Mouse (Mus musculus): ENCODE results near the gene Gm13090. TPM values are rescaled to one million over a fixed set of nuclear protein-coding genes. Genes with fewer than 3 reads are reported as not detected.

The Gm13090 gene
- polyA plus RNA-seq, 2 experiments, result not detected

DNA sequence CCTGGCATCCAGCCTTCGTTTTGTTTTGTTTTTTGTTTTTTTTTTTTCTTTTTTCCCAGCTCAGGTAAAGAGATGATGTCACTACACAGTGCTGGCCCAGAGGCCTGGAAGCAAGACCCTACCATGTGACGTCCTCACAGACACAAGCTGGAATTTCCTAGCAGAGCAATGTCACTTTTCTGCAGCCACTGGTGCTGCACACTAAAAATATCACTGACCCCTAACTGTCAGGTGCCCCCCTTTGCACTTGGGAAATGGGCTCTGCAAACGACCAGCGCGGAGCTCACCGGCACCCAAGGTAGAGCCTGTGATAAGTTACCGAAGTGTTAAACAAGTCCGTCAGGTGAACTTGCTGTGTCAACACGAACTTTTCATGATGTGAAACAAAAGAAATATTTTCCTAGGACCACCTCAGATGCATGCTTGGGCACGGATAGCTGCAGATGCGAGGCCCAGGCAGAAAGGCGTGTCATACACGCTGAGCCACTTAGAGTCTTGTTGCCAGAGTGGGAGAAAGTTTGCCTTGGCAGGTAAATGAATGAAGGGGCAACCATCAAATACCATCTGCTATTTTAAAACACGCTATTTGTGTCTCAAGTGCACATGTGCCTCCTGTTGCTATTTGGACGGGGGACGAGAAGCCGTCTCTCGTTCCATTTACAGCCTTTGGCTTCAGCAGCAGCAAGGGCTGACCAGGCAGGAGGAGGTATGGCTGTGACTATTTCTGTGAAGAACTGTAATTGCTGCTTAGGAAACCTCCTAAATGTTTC lies 7.1 kb downstream of the Gm13090 start:
- no peak for DNase-seq (ENCODE audit: low spot score)
- no peak for ATAC-seq (ENCODE audit: low FRiP score, low read depth)
- no peak overlapping the region for H3K9ac ChIP-seq (ENCODE audit: low read depth, low read length, severe bottlenecking)
- no peak overlapping the region for H3K4me3 ChIP-seq (replicated peaks; ENCODE audit: low read length)
- H3K4me1 ChIP-seq (ENCODE audit: control insufficient read depth, insufficient read depth, low read length), result peaks cover 6% of the 10 kb centered on the region; the same call in 1 of the 2 replicates
- 67% methylated on average over 18 of the region's 18 CpGs for WGBS
- H3K9me3 ChIP-seq (ENCODE audit: control insufficient read depth, low read length), result no peaks in the 10 kb centered on the region
- H3K36me3 ChIP-seq (ENCODE audit: control insufficient read depth, insufficient read depth, low read length), result no peaks in the 10 kb centered on the region
- H3K4me2 ChIP-seq (replicated peaks; ENCODE audit: low read depth, low read length, severe bottlenecking), result no peak overlapping the region
- H3K27ac ChIP-seq (replicated peaks; ENCODE audit: low read depth, low read length), result no peak overlapping the region
- H3K27me3 ChIP-seq (ENCODE audit: control insufficient read depth, insufficient read depth, low read length), result no peaks in the 10 kb centered on the region
- no peak for TF ChIP-seq POLR2A (IDR thresholded peaks at IDR 0.05; ENCODE audit: borderline replicate concordance, extremely low read depth, insufficient read depth, insufficient read length)

- no peaks in the 10 kb centered on the region for H3K36me3 ChIP-seq (ENCODE audit: control insufficient read depth, insufficient read depth, low read length)
- 87% methylated on average over 11 of the region's 11 CpGs for WGBS
- ATAC-seq (ENCODE audit: low FRiP score, low read depth) (no peak), DNase-seq (ENCODE audit: low spot score) (no peak)
- no peak overlapping the region for H3K4me3 ChIP-seq (replicated peaks; ENCODE audit: low read length)
- H3K4me1 ChIP-seq (ENCODE audit: control insufficient read depth, insufficient read depth, low read length), result peaks cover 6% of the 10 kb centered on the region; the same call in 1 of the 2 replicates
- H3K27ac ChIP-seq (replicated peaks; ENCODE audit: low read depth, low read length), result no peak overlapping the region
- no peaks in the 10 kb centered on the region for H3K27me3 ChIP-seq (ENCODE audit: control insufficient read depth, insufficient read depth, low read length)
- H3K9ac ChIP-seq (ENCODE audit: low read depth, low read length, severe bottlenecking), result no peak overlapping the region
- no peak overlapping the region for H3K4me2 ChIP-seq (replicated peaks; ENCODE audit: low read depth, low read length, severe bottlenecking)
- no peaks in the 10 kb centered on the region for H3K9me3 ChIP-seq (ENCODE audit: control insufficient read depth, low read length)
- TF ChIP-seq POLR2A (IDR thresholded peaks at IDR 0.05; ENCODE audit: borderline replicate concordance, extremely low read depth, insufficient read depth, insufficient read length), result no peak
These were observed 7.7 kb downstream of the Gm13090 start for GRCm38 (mm10) chr4:151097104-151097438.

DNA sequence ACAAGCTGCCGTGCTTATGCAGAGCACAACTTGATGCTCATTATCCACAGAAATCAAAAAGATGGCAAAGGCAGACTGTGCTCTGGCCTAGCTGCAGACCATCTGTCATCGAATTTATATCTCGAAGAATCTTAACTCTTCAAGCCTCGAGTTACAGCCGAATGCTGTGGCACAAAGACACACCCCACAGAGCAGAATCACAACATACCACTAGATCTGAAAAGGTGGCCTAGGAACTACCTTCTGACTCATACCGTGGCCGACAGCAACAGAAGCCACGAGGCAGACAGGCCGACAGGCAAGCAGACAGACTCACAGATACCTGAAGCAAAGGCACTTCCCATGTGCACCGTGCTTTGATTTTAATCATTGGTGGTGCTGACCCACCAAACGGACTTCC lies 14.3 kb downstream of the Gm13090 start:
- ATAC-seq (ENCODE audit: low FRiP score, low read depth) (no peak), DNase-seq (ENCODE audit: low spot score) (no peak)
- H3K9ac ChIP-seq (ENCODE audit: low read depth, low read length, severe bottlenecking), result no peak overlapping the region
- no peak for TF ChIP-seq POLR2A (IDR thresholded peaks at IDR 0.05; ENCODE audit: borderline replicate concordance, extremely low read depth, insufficient read depth, insufficient read length)
- no peak overlapping the region for H3K27ac ChIP-seq (replicated peaks; ENCODE audit: low read depth, low read length)
- no peak overlapping the region for H3K4me3 ChIP-seq (replicated peaks; ENCODE audit: low read length)
- no peaks in the 10 kb centered on the region for H3K4me1 ChIP-seq (ENCODE audit: control insufficient read depth, insufficient read depth, low read length)
- 85% methylated on average over 11 of the region's 11 CpGs for WGBS
- no peaks in the 10 kb centered on the region for H3K36me3 ChIP-seq (ENCODE audit: control insufficient read depth, insufficient read depth, low read length)
- H3K4me2 ChIP-seq (replicated peaks; ENCODE audit: low read depth, low read length, severe bottlenecking), result no peak overlapping the region
- H3K9me3 ChIP-seq (ENCODE audit: control insufficient read depth, low read length), result no peaks in the 10 kb centered on the region
- peaks cover 13% of the 10 kb centered on the region for H3K27me3 ChIP-seq (ENCODE audit: control insufficient read depth, insufficient read depth, low read length)

GRCm38 (mm10) chr4:151104147-151104546 lies 14.8 kb downstream of the Gm13090 start:
- H3K9me3 ChIP-seq (ENCODE audit: control insufficient read depth, low read length), result no peaks in the 10 kb centered on the region
- DNase-seq (ENCODE audit: low spot score) (no peak), ATAC-seq (ENCODE audit: low FRiP score, low read depth) (no peak)
- no peak overlapping the region for H3K9ac ChIP-seq (ENCODE audit: low read depth, low read length, severe bottlenecking)
- no peaks in the 10 kb centered on the region for H3K36me3 ChIP-seq (ENCODE audit: control insufficient read depth, insufficient read depth, low read length)
- no peaks in the 10 kb centered on the region for H3K4me1 ChIP-seq (ENCODE audit: control insufficient read depth, insufficient read depth, low read length)
- no peak overlapping the region for H3K4me3 ChIP-seq (replicated peaks; ENCODE audit: low read length)
- H3K27ac ChIP-seq (replicated peaks; ENCODE audit: low read depth, low read length), result no peak overlapping the region
- H3K27me3 ChIP-seq (ENCODE audit: control insufficient read depth, insufficient read depth, low read length), result peaks cover 13% of the 10 kb centered on the region
- H3K4me2 ChIP-seq (replicated peaks; ENCODE audit: low read depth, low read length, severe bottlenecking), result no peak overlapping the region
- TF ChIP-seq POLR2A (IDR thresholded peaks at IDR 0.05; ENCODE audit: borderline replicate concordance, extremely low read depth, insufficient read depth, insufficient read length), result no peak
- WGBS, result 87% methylated on average over 10 of the region's 10 CpGs

DNA sequence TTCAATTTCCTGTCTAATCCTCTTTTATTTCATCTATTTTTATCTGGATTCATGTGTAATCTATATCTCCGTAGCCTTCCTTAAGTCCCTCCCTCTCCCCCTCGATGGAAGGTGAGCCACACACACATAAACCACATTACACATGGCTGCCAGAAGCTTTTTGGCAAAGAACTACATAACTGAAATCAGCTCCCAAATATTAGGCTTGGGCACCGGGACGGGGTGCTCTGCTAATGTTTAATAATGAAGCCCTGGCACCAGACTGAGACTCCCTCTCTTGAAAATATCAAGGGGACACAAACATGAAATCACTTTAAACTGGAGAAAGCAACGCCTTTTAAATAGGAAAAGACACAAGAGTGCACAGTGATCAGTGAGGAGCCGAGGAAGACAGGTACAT lies 16.5 kb downstream of the Gm13090 start:
- Histone ChIP-seq H3K9ac (ENCODE audit: low read depth, low read length, severe bottlenecking) (no peak overlapping the region), H3K4me2 (replicated peaks; ENCODE audit: low read depth, low read length, severe bottlenecking) (no peak overlapping the region), H3K4me1 (ENCODE audit: control insufficient read depth, insufficient read depth, low read length) (no peaks in the 10 kb centered on the region), H3K9me3 (ENCODE audit: control insufficient read depth, low read length) (no peaks in the 10 kb centered on the region), H3K36me3 (ENCODE audit: control insufficient read depth, insufficient read depth, low read length) (no peaks in the 10 kb centered on the region), H3K4me3 (replicated peaks; ENCODE audit: low read length) (no peak overlapping the region), H3K27me3 (ENCODE audit: control insufficient read depth, insufficient read depth, low read length) (peaks cover 13% of the 10 kb centered on the region), H3K27ac (replicated peaks; ENCODE audit: low read depth, low read length) (no peak overlapping the region)
- WGBS, result 59% methylated on average over 6 of the region's 6 CpGs
- DNase-seq (ENCODE audit: low spot score) (no peak), ATAC-seq (ENCODE audit: low FRiP score, low read depth) (no peak)
- TF ChIP-seq POLR2A (IDR thresholded peaks at IDR 0.05; ENCODE audit: borderline replicate concordance, extremely low read depth, insufficient read depth, insufficient read length), result no peak
